Mouse (Mus musculus): ENCODE measurements around the gene Gna15.

- TF ChIP-seq CTCF (IDR thresholded peaks at IDR 0.05; ENCODE audit: low read depth, low read length) (no peak), POLR2A (IDR thresholded peaks at IDR 0.05; ENCODE audit: insufficient read depth, low read length) (no peak), EP300 (IDR thresholded peaks at IDR 0.05; ENCODE audit: insufficient read depth, low read depth, low read length) (no peak)
These were observed 4.1 kb downstream of the Gna15 start for GRCm38 (mm10) chr10:81519978-81520365.

Data from ES-Bruce4 (cell line).